Mouse (Mus musculus): ENCODE measurements at regions not wholly inside any gene's neighbourhood (a gene's known extent, or its start where the extent isn't known, plus 50 kb on each side); places are given as distances from the start of the nearest gene placed in this dataset.

DNA sequence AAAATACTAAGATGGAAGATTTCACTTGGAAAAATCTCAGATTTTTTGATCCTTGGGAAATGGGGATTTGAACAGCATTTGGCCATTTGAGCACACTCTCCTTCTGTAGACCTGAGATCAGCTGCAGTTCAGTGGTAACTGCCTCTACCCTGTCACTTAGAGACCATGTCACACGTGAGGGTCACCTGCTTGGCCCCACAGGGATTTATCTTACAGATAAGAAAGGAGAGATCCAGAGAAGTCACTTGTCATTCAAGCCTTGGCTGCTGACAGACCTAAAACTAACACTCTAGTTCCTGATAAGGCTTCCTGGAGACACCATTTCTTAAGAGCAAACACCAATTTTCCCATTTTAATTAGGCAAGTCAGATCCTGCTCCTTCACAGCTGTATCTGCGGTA lies 270.2 kb downstream of the Epha4 start:
- no peak for TF ChIP-seq POLR2A (IDR thresholded peaks at IDR 0.05; ENCODE audit: insufficient read depth, low read length)
- TF ChIP-seq CTCF (IDR thresholded peaks at IDR 0.05; ENCODE audit: low read depth, low read length), result no peak
